Mouse (Mus musculus) embryonic facial prominence, embryonic 14.5 days (tissue): ENCODE data around the gene Rpl15. TPM values are rescaled to one million over a fixed set of nuclear protein-coding genes. Genes with fewer than 3 reads are reported as not detected.
A peak's percentile ranks its signal among the peaks of the same experiment; 100 is the strongest.

Experiments
- ATAC-seq: fragments of 200-750 bp; cut with Nextera tagmentation; 2 replicates; pipeline ENCODE4 v1.8.0; 2017; ENCODE audit warnings: low read depth, moderate number of reproducible peaks, moderate TSS enrichment
- DNase-seq: peaks from one replicate; pipeline ENCODE4 v3.0.0-alpha.2; 2015; ENCODE audit warnings: low spot score
- H3K27ac ChIP-seq: fragments of 300-500 bp; sonication (generic); replicated peaks from 2 replicates; pipeline ENCODE4 v1.5.1; 2014; ENCODE audit warnings: low read depth, mild to moderate bottlenecking, low read length, moderate library complexity
- H3K27me3 ChIP-seq: fragments of 300-500 bp; sonication (generic); replicated peaks from 2 replicates; pipeline ENCODE4 v1.6.1; 2014; ENCODE audit warnings: low read length; ENCODE audit not compliant: control insufficient read depth, insufficient read depth
- H3K36me3 ChIP-seq: fragments of 300-500 bp; sonication (generic); 2 replicates; pipeline ENCODE4 v1.6.1; 2014; ENCODE audit warnings: low read length, mixed read lengths; ENCODE audit not compliant: control insufficient read depth, insufficient read depth
- H3K4me1 ChIP-seq: fragments of 300-500 bp; sonication (generic); 2 replicates; pipeline ENCODE4 v1.6.1; 2014; ENCODE audit warnings: antibody characterized with exemption, low read length; ENCODE audit not compliant: control insufficient read depth, insufficient read depth
- H3K4me2 ChIP-seq: fragments of 300-500 bp; sonication (generic); 2 replicates; pipeline ENCODE4 v1.6.1; 2014; ENCODE audit warnings: low read depth, mild to moderate bottlenecking, low read length, moderate library complexity, mixed read lengths
- H3K4me3 ChIP-seq: fragments of 300-500 bp; sonication (generic); 2 replicates; pipeline ENCODE4 v1.5.1; 2014; ENCODE audit warnings: low read depth, mild to moderate bottlenecking, low read length
- H3K9ac ChIP-seq: fragments of 300-500 bp; sonication (generic); 2 replicates; pipeline ENCODE4 v1.6.1; 2014; ENCODE audit warnings: low read depth, mild to moderate bottlenecking, low read length, moderate library complexity, mixed read lengths
- H3K9me3 ChIP-seq: fragments of 300-500 bp; sonication (generic); 2 replicates; pipeline ENCODE4 v1.6.1; 2016; ENCODE audit warnings: low read length; ENCODE audit not compliant: control insufficient read depth
- WGBS: fragments of 180-500 bp; shearing (Covaris S2); extraction: QIAGEN DNeasy Blood & Tissue Kit; methylation state at CpG from one replicate; pipeline ENCODE4 v1.1.7; 2014; 5-methylcytosine and 5-hydroxymethylcytosine counted together
- polyA plus RNA-seq: library from polyadenylated mRNA; unstranded; fragments of >200 nt; fragmentation: Nextera tagmentation; extraction: Ambion mirVana; gene quantifications from 2 replicates; pipeline ENCODE4 v1.2.1, GENCODE M21; 2014

The Rpl15 gene
- 513 and 535 TPM in 2 replicates for polyA plus RNA-seq

GRCm38 (mm10) chr14:18270529-18271441 is at the start of gene Rpl15, which contains the start of gene Nkiras1:
Gene Rpl15 (minus strand): TSS chr14:18271391.
Gene Nkiras1 (plus strand): TSS chr14:18271136.
- Histone ChIP-seq H3K36me3 (peaks cover 31% of the 10 kb centered on the region), H3K27ac (peak within 1 kb of the TSS; percentile 84), H3K9me3 (no peaks in the 10 kb centered on the region), H3K9ac (peak within 1 kb of the TSS; percentile 97), H3K27me3 (no peaks in the 10 kb centered on the region), H3K4me3 (peak within 1 kb of the TSS; percentile 74), H3K4me2 (peak within 1 kb of the TSS; percentile 84), H3K4me1 (peaks cover 8% of the 10 kb centered on the region; the same call in 1 of the 2 replicates)
- DNase-seq (peak; percentile 100), ATAC-seq (peak; percentile 100)
- under 1% methylated on average over 39 of the region's 78 CpGs for WGBS

GRCm38 (mm10) chr14:18317457-18318411 is 46.5 kb upstream of the Rpl15 start:
- Histone ChIP-seq H3K9ac (no peak overlapping the region), H3K36me3 (peaks cover 15% of the 10 kb centered on the region), H3K4me2 (no peak overlapping the region), H3K9me3 (no peaks in the 10 kb centered on the region), H3K27ac (no peak overlapping the region), H3K4me3 (no peak overlapping the region), H3K4me1 (no peaks in the 10 kb centered on the region), H3K27me3 (no peaks in the 10 kb centered on the region)
- no peak for ATAC-seq
- no peak for DNase-seq
- 81% methylated on average over 11 of the region's 11 CpGs for WGBS

GRCm38 (mm10) chr14:18304165-18304564 is 33.0 kb upstream of the Rpl15 start:
- no peaks in the 10 kb centered on the region for H3K9me3 ChIP-seq
- 81% methylated on average over 5 of the region's 5 CpGs for WGBS
- no peak for DNase-seq
- no peaks in the 10 kb centered on the region for H3K4me1 ChIP-seq
- H3K27me3 ChIP-seq: no peaks in the 10 kb centered on the region
- H3K4me2 ChIP-seq: no peak overlapping the region
- no peak overlapping the region for H3K4me3 ChIP-seq
- no peak overlapping the region for H3K27ac ChIP-seq
- H3K36me3 ChIP-seq: peaks cover 3% of the 10 kb centered on the region; the same call in 1 of the 2 replicates
- no peak overlapping the region for H3K9ac ChIP-seq
- no peak for ATAC-seq

- peaks cover 3% of the 10 kb centered on the region; the same call in 1 of the 2 replicates for H3K36me3 ChIP-seq
- H3K9me3 ChIP-seq: no peaks in the 10 kb centered on the region
- H3K9ac ChIP-seq: no peak overlapping the region
- H3K4me3 ChIP-seq: no peak overlapping the region
- no peaks in the 10 kb centered on the region for H3K27me3 ChIP-seq
- 0 out of 2 replicates have a peak overlapping the region, but pooled peaks have one; percentile 12 for H3K27ac ChIP-seq
- DNase-seq (peak; percentile 31), ATAC-seq (peak; percentile 37; the same call in 1 of the 2 replicates)
- H3K4me2 ChIP-seq: no peak overlapping the region
- WGBS: 78% methylated on average over 4 of the region's 4 CpGs
- H3K4me1 ChIP-seq: no peaks in the 10 kb centered on the region
These were observed 32.1 kb upstream of the Rpl15 start for GRCm38 (mm10) chr14:18303262-18303661.

- H3K9ac ChIP-seq: no peak overlapping the region
- ATAC-seq (no peak), DNase-seq (no peak)
- H3K4me3 ChIP-seq: no peak overlapping the region
- H3K27me3 ChIP-seq: no peaks in the 10 kb centered on the region
- 77% methylated on average over 3 of the region's 3 CpGs for WGBS
- H3K36me3 ChIP-seq: peaks cover 3% of the 10 kb centered on the region; the same call in 1 of the 2 replicates
- H3K27ac ChIP-seq: no peak overlapping the region
- no peak overlapping the region for H3K4me2 ChIP-seq
- H3K4me1 ChIP-seq: no peaks in the 10 kb centered on the region
- no peaks in the 10 kb centered on the region for H3K9me3 ChIP-seq
These were observed 31.6 kb upstream of the Rpl15 start for GRCm38 (mm10) chr14:18302750-18303149.

- ATAC-seq: no peak
- 77% methylated on average over 3 of the region's 3 CpGs for WGBS
- Histone ChIP-seq H3K4me1 (no peaks in the 10 kb centered on the region), H3K27ac (no peak overlapping the region), H3K27me3 (no peaks in the 10 kb centered on the region), H3K4me2 (no peak overlapping the region), H3K9ac (no peak overlapping the region), H3K4me3 (no peak overlapping the region), H3K9me3 (no peaks in the 10 kb centered on the region), H3K36me3 (peaks cover 3% of the 10 kb centered on the region; the same call in 1 of the 2 replicates)
- no peak for DNase-seq
These were observed 30.4 kb upstream of the Rpl15 start for GRCm38 (mm10) chr14:18301591-18301990.

GRCm38 (mm10) chr14:18300676-18301075 is 29.5 kb upstream of the Rpl15 start:
- H3K36me3 ChIP-seq: 0 out of 2 replicates have a peak, but pooled peaks cover 3% of the 10 kb centered on the region
- H3K27me3 ChIP-seq: no peaks in the 10 kb centered on the region
- no peak overlapping the region for H3K4me3 ChIP-seq
- no peaks in the 10 kb centered on the region for H3K9me3 ChIP-seq
- no peaks in the 10 kb centered on the region for H3K4me1 ChIP-seq
- no peak overlapping the region for H3K27ac ChIP-seq
- no peak for DNase-seq
- 93% methylated on average over 2 of the region's 2 CpGs for WGBS
- H3K4me2 ChIP-seq: no peak overlapping the region
- ATAC-seq: no peak
- H3K9ac ChIP-seq: no peak overlapping the region

- WGBS: 88% methylated on average over 2 of the region's 2 CpGs
- Histone ChIP-seq H3K9ac (no peak overlapping the region), H3K4me2 (no peak overlapping the region), H3K27ac (no peak overlapping the region), H3K36me3 (no peaks in the 10 kb centered on the region), H3K4me3 (no peak overlapping the region), H3K4me1 (no peaks in the 10 kb centered on the region), H3K27me3 (no peaks in the 10 kb centered on the region), H3K9me3 (no peaks in the 10 kb centered on the region)
- DNase-seq (no peak), ATAC-seq (no peak)
These were observed 27.7 kb upstream of the Rpl15 start for GRCm38 (mm10) chr14:18298874-18299273.
